Mouse (Mus musculus) thymus, adult 18-20 months (tissue): ENCODE results near the gene Slc25a18.

Experiments
- DNase-seq, 2 experiments: peaks; one replicate each; pipeline ENCODE4 v3.0.0; 2022; ENCODE audit warnings: mixed read lengths in 2 of 2

Gene Slc25a18

GRCm38 (mm10) chr6:120773149-120773628, at the start of gene Slc25a18:
TSS of gene Slc25a18 (plus strand) at chr6:120773578.
- DNase-seq = no peak

- DNase-seq = no peak
Observed at GRCm38 (mm10) chr6:120725986-120726385, 47.4 kb upstream of the Slc25a18 start.

GRCm38 (mm10) chr6:120736011-120736410, 37.4 kb upstream of the Slc25a18 start:
- no peak for DNase-seq

- no peak for DNase-seq
Observed at GRCm38 (mm10) chr6:120736566-120736965, 36.8 kb upstream of the Slc25a18 start.

DNA sequence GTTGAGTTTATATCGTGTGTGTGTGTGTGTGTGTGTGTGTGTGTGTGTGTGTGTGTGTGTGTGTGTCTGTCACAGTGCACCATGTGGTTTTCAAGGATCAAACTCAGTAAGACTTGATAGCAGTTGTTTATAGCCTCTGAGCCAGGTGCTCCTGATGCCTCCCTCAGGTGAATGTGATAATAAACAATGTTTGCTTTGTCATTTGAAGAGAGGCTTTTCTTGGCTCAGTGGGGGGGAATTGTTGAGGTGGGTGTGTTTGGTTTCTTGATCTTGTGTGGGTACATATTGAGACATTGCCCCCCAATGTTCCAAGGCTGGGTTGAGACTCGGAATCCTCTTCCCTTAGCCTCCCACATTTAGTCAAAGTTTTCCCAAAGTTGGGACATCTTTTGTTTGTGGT, 30.2 kb upstream of the Slc25a18 start:
- DNase-seq = no peak

DNA sequence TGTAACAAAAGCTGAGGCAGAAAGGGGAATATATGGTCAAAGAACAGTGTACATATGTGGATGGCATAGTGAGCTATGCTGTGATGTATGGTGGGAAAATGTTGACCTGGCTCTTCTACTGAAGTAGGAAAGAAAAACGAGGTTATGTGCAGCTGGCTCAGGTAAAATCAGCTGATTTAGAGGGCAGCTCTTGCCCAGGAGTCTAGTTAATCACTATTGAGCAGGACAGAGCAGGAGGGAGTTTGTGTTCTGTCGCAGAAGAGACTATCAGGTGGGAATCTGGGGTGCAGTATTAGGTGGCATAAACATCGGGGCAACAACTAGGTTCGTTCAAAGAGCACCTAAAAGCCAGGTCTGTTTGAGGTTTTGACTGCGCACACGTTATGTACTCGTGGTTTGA, 29.1 kb upstream of the Slc25a18 start:
- DNase-seq = no peak

GRCm38 (mm10) chr6:120746416-120746815, 27.0 kb upstream of the Slc25a18 start:
- DNase-seq = no peak

- peak; percentile 43 to 78 for DNase-seq
Observed at GRCm38 (mm10) chr6:120761151-120761550, 12.2 kb upstream of the Slc25a18 start.

GRCm38 (mm10) chr6:120769972-120770371, 3.4 kb upstream of the Slc25a18 start:
- DNase-seq = no peak

DNA sequence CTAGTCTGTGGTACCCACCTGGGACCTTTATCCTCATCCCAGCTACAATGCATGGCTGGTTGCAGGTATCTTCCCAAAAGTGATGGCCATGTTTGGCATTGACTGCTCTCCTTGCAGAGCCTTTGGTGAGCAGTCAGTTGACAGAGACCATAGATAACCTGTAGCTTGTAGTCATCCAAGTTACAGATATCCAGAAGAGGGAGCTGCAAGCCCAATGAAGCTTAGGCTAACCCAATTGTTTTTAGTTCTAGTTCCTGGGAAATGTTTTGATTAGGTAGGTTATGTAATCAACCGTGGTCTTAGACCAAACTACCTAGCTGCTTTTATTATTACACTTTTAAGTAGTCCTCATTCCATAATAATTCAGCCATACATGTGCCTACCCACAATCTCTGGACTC, 2.0 kb upstream of the Slc25a18 start:
- no peak for DNase-seq

DNA sequence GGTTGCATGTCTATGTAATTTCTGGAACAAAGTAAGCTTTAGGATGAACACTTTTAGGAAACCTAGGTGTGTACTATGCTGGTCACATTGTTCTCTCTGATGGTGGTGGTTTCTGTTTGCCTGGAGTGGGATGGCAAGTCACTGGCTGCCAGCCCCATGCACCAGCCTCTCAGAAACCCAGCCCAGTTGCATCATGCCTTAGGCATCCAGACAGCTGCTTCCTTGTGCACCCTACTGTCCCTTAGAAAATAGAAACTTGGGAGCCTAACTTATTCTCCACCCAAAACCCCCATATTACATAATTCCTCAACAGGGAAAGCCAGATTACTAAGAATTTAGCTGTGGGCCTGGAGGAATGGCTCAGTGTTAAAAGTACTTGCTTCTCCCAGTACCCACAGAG, 1.4 kb upstream of the Slc25a18 start:
- DNase-seq = no peak

GRCm38 (mm10) chr6:120773763-120774162, 385 bp downstream of the Slc25a18 start:
- no peak for DNase-seq

GRCm38 (mm10) chr6:120776286-120776685, 2.9 kb downstream of the Slc25a18 start:
- DNase-seq = no peak

GRCm38 (mm10) chr6:120777533-120777932, 4.2 kb downstream of the Slc25a18 start:
- DNase-seq = no peak

DNA sequence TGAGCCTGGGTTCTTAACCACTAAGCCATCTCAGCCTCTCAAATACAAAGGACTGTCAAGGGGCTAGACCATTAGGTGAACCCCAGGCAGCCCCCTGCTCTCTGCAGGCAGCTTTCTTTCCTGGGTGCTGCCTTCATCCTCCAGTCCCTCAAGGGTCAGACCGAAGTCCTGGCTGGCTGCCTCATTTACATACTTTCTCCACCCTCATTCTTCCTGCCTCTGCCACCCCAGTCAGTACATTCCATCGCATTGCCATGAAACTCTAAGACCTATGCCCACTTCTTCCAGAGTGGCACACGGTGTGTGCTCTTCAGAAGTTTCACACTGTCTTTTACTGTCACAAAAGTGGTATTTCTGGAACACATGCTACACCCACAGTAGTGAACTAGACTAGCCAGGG, 4.8 kb downstream of the Slc25a18 start:
- no peak for DNase-seq

DNA sequence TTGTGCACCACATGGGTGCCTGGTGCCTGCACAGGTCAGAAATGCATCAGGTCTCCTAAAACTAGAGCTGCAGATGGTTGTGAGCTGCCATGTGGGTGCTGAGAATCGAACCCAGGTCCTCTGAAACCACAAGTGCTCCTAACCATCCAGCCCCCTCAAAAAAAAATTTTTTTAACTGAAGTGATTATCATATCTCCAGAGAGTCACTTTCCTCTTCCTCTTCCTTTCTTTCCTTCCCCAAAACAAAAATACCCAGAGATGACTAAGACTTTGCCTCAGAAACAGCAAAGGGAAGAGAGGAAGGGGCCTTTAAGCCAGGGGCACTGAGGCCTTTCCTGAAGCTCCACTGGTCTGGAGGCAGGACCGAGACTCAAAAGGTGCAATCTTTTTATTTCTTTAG, 9.6 kb downstream of the Slc25a18 start:
- no peak for DNase-seq

DNA sequence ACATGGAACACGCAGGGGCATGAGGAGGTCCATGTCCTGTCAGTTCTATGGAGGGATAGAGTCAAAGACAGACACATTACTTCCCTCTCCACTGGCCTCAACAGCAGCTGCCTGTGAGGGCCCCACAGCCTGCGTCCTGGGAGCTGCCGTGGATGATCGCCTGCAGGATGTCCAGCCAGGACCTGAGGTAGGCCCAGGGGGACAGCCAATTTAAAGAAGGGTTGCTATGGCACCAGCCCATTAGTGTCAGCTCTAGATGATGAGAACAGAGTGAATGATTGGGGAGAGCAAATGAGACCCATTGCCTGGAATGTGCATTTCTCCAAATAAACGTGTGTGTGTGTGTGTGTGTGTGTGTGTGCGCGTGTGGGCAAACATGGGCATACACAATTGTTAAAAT, 11.0 kb downstream of the Slc25a18 start:
- DNase-seq = no peak

- DNase-seq = no peak
Observed at GRCm38 (mm10) chr6:120788068-120788607, 14.8 kb downstream of the Slc25a18 start.

DNA sequence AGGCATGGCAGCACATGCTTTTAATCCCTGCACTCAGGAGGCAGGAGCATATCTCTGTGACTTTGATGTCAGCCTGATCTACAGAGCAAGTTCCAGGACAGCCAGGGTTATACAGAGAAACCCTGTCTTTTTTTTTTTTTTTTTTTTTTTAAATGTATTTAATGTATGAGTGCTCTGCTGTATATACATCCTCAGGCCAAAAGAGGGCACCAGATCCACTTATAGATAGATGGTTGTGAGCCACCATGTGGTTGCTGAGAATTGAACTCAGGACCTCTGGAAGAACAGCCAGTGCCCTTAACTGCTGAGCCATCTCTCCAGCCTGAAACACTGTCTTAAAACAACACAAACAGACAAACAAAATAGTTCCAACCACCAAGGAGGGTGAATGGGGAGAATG, 15.5 kb downstream of the Slc25a18 start:
- no peak for DNase-seq

DNA sequence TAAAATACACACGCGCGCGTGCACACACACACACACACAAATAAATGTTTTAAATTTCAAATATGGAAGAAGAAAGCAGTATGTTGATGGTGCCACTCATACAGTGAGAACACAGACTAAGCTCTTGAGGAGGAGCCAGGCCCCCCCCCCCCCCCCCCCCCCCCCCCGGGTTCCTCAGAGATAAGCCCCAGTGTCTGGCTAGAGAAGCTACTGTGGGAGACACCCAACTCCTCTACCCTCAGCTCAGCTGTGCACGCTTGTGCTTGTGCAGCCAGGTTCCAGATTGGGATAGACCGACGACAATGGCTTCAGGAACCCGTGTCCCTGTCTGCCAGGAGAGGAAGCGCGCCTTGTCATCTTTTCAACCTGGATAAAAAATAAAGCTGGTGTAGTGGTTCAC, 16.8 kb downstream of the Slc25a18 start:
- no peak for DNase-seq

- DNase-seq = no peak
Observed at GRCm38 (mm10) chr6:120790717-120791116, 17.3 kb downstream of the Slc25a18 start.

GRCm38 (mm10) chr6:120792947-120793346, 19.6 kb downstream of the Slc25a18 start:
- DNase-seq = no peak

GRCm38 (mm10) chr6:120795422-120796086, 22.2 kb downstream of the Slc25a18 start:
- DNase-seq = no peak

GRCm38 (mm10) chr6:120796111-120796510, 22.7 kb downstream of the Slc25a18 start:
- no peak for DNase-seq

GRCm38 (mm10) chr6:120798019-120798418, 24.6 kb downstream of the Slc25a18 start:
- DNase-seq = no peak
